ENCODE assay signal across 10 mouse cellular contexts in genomic region chr8:83169709-83170108, GRCm38 (mm10). TPM values are rescaled to one million over a fixed set of nuclear protein-coding genes. Genes with fewer than 3 reads are reported as not detected.
DNase-seq lines count a peak whose midpoint lies in the region; TF ChIP-seq lines count a peak whose summit lies in the region.
"Had no signal": no experiment of that assay in that cellular context is flagged by ENCODE, and none has a peak within 500 bp of the region (broad histone marks: within the 10 kb centered on the region; RNA-seq: fewer than 3 reads in every experiment).

No protein-coding gene starts in this region.

- H3K9me3 ChIP-seq in ES-E14 (ENCODE audit: control insufficient read depth, insufficient read depth, low read depth, low read length), result no peaks in the 10 kb centered on the region
- H3K9me3 ChIP-seq: liver, embryonic 13.5 days had no signal

- H3K27ac ChIP-seq in cerebellum, adult 2 months (ENCODE audit: insufficient read depth, low read length), result no peak overlapping the region
- H3K27ac ChIP-seq in layer of hippocampus, adult 2 months, result no peak overlapping the region
- no peak overlapping the region for H3K27ac ChIP-seq in ES-E14 (ENCODE audit: insufficient read depth, low read depth, low read length, poor library complexity, severe bottlenecking)
- H3K27ac ChIP-seq: liver, embryonic 13.5 days had no signal

- 94% methylated on average over 2 of the region's 2 CpGs for WGBS in cerebellum, adult 2 months

- H3K9ac ChIP-seq in ES-E14 (ENCODE audit: insufficient read depth, low read depth, low read length, poor library complexity, severe bottlenecking), result no peak overlapping the region
- H3K9ac ChIP-seq: liver, embryonic 13.5 days had no signal

- in situ Hi-C loops in ES-E14 (cut with MboI; ENCODE audit: low sequenced_read_pairs in 2 of 2, unreplicated experiment in 2 of 2), result no loop called here

- no peaks in the 10 kb centered on the region for H3K36me3 ChIP-seq in ES-E14 (ENCODE audit: control insufficient read depth, insufficient read depth, low read length, poor library complexity, severe bottlenecking)
- H3K36me3 ChIP-seq: liver, embryonic 13.5 days had no signal

- peak; percentile 26; the same call in 1 of the 2 replicates for TF ChIP-seq CTCF in cerebellum, adult 2 months (IDR thresholded peaks at IDR 0.05; ENCODE audit: borderline replicate concordance, insufficient read depth, low read depth, low read length)
- TF ChIP-seq CTCF in layer of hippocampus, adult 2 months (conservative IDR thresholded peaks at IDR 0.05), result peak; percentile 81

- TF ChIP-seq POLR2A in cerebellum, adult 2 months (IDR thresholded peaks at IDR 0.05; ENCODE audit: borderline replicate concordance, insufficient read depth, low read length), result no peak

- H3K4me3 ChIP-seq in cerebellum, adult 2 months (replicated peaks; ENCODE audit: insufficient read depth, low read depth, low read length), result no peak overlapping the region
- no peak overlapping the region for H3K4me3 ChIP-seq in layer of hippocampus, adult 2 months
- no peak overlapping the region for H3K4me3 ChIP-seq in ES-E14 (ENCODE audit: insufficient read depth in 1 of 2, low read depth in 1 of 2, low read length in 2 of 2, poor library complexity in 1 of 2, severe bottlenecking in 1 of 2)
- H3K4me3 ChIP-seq: liver, embryonic 13.5 days had no signal

- DNase-seq in cerebellum, adult 2 months, result no peak
- no peak for DNase-seq in cerebellum, postnatal 36 days
- DNase-seq in layer of hippocampus, adult 2 months (ENCODE audit: low spot score in 2 of 2), result no peak
- no peak for DNase-seq in layer of hippocampus, adult 9-10 months (ENCODE audit: low spot score)
- DNase-seq in ES-E14 (ENCODE audit: low read depth, low spot score) (no peak), adipocyte (ENCODE audit: low spot score) (no peak)
- peak; percentile 21 for DNase-seq in induced T-regulatory cell, adult 2 months (ENCODE audit: low read depth)
- DNase-seq in urinary bladder, postnatal 36 days (ENCODE audit: low spot score in 2 of 2), result no peak
- DNase-seq: liver, embryonic 13.5 days had no signal

- H3K4me1 ChIP-seq in cerebellum, adult 2 months (ENCODE audit: control insufficient read depth, insufficient read depth, low read length), result no peaks in the 10 kb centered on the region; the same call in 1 of the 2 replicates
- peaks cover 2 to 3% of the 10 kb centered on the region in 2 experiments; a peak in 3 of 4 replicates for H3K4me1 ChIP-seq in ES-E14 (ENCODE audit: control insufficient read depth in 2 of 2, insufficient read depth in 2 of 2, low read length in 2 of 2, poor library complexity in 1 of 2)

- no peaks in the 10 kb centered on the region for H3K27me3 ChIP-seq in cerebellum, adult 2 months (ENCODE audit: control insufficient read depth, insufficient read depth, low read length)

TF ChIP-seq in ES-E14, 5 proteins besides CTCF, POLR2A, EP300 and RAD21:
- 0 out of 2 replicates have a peak, but pooled peaks have one; percentile 16 for TF ChIP-seq MAFK (IDR thresholded peaks at IDR 0.05; ENCODE audit: insufficient read depth, low read depth, low read length)
- TF ChIP-seq CHD2 (IDR thresholded peaks at IDR 0.05; ENCODE audit: low read depth, low read length), result no peak
- no peak for TF ChIP-seq ZNF384 (IDR thresholded peaks at IDR 0.05; ENCODE audit: low read depth, low read length)

RNA-seq across cellular contexts. Expression of gene Gm10645, which starts 3.7 kb away (rescaled TPM):
- 1.4 and 1.6 TPM in 2 replicates for polyA plus RNA-seq in cerebellum, adult 2 months (2012; rRNA removed)
- 1 to 10 TPM; 1.1 to 1.4 TPM for total RNA-seq in layer of hippocampus, adult 2 months (2021)
- total RNA-seq in ES-E14 (2012; rRNA removed), result 0.58 and 1.0 TPM in 2 replicates
- polyA plus RNA-seq: inflammation-experienced regulatory T-cells, adult 6 months had no signal

RNA-seq across cellular contexts. Expression of gene Tbc1d9, which starts 4.6 kb away (rescaled TPM):
- polyA plus RNA-seq in cerebellum, adult 2 months (2012; rRNA removed), result 79.8 and 89.8 TPM in 2 replicates
- total RNA-seq in layer of hippocampus, adult 2 months (2021), result 10 to 100 TPM; 64.3 to 65.7 TPM
- 6.4 and 7.1 TPM in 2 replicates for total RNA-seq in ES-E14 (2012; rRNA removed)
